Mouse (Mus musculus) CD4-positive, CD25-positive, alpha-beta regulatory T cell, adult 2 months (primary cell): ENCODE results near the gene Olfr689.
"Not testable (repeated sequence)": the region's sequence is repeated elsewhere in the genome, so short reads cannot be mapped to it uniquely, and the experiment has no call there.

ENCODE experiments used
- DNase-seq: peaks from one replicate; pipeline ENCODE4 v3.0.0-alpha.2; 2012; ENCODE audit warnings: low read depth, low spot score

The Olfr689 gene

GRCm38 (mm10) chr7:105310865-105311264 lies at the start of gene Olfr689:
Gene Olfr689 (plus strand): TSS chr7:105311165.
- DNase-seq = no peak

GRCm38 (mm10) chr7:105272426-105272825 lies 38.5 kb upstream of the Olfr689 start:
- DNase-seq = no peak

DNA sequence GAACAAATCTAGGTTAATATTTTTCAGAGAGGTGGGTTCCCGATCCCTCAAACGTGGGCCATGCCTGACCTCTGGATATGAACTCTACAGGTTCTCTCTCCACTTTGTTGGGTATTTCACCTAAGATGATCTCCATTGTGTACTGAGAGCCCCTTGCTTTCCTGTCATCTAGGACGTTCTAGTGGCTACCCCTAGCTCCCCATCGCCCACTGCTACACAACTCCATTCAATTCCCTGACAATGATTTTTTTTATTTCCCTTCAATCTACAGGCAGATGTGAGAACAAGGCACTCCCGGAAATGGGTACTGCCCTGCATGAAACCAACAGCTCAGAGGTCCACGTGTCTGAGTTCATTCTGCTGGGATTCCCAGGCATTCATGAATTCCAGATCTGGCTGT lies 23.2 kb upstream of the Olfr689 start, which contains the start of gene Olfr688:
TSS of gene Olfr688 (plus strand) at position 301 of the 400 bp plus-strand sequence.
- DNase-seq = no peak

GRCm38 (mm10) chr7:105290051-105290450 lies 20.9 kb upstream of the Olfr689 start:
- no peak for DNase-seq

DNA sequence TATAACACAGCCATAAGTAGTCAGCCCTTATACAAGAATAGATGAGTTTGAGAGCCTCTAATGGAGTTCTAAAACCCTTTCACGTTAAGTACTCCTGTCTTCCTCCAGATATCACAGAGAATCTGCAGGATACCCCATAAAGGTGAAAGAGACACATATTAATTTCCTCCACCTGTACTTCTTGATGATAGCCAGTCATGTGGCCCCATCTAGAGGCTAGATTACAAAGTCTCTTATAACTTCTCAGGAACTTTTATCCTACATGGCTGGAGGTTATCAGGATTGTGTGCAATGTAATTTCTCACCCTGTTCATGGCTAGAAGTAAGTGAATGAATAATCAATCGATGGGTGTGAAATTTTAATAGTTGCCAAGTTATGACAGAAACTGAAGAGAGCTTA lies 14.3 kb downstream of the Olfr689 start:
- no peak for DNase-seq

GRCm38 (mm10) chr7:105334004-105334403 lies 23.0 kb downstream of the Olfr689 start, which contains the start of gene Olfr690:
Gene Olfr690 (minus strand): TSS chr7:105334104.
- no peak for DNase-seq

GRCm38 (mm10) chr7:105342170-105342569 lies 31.2 kb downstream of the Olfr689 start, which contains the start of gene Olfr691:
Gene Olfr691 (minus strand): TSS chr7:105342270.
- DNase-seq = no peak

- no peak for DNase-seq
These were observed 31.8 kb downstream of the Olfr689 start for GRCm38 (mm10) chr7:105342752-105343151.

DNA sequence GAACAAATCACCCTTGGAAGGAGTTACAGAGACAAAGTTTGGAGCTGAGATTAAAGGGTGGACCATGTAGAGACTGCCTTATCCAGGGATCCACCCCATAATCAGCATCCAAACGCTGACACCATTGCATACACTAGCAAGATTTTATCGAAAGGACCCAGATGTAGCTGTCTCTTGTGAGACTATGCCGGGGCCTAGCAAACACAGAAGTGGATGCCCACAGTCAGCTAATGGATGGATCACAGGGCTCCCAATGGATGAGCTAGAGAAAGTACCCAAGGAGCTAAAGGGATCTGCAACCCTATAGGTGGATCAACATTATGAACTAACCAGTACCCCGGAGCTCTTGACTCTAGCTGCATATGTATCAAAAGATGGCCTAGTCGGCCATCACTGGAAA lies 45.1 kb downstream of the Olfr689 start:
- not testable (repeated sequence) for DNase-seq

DNA sequence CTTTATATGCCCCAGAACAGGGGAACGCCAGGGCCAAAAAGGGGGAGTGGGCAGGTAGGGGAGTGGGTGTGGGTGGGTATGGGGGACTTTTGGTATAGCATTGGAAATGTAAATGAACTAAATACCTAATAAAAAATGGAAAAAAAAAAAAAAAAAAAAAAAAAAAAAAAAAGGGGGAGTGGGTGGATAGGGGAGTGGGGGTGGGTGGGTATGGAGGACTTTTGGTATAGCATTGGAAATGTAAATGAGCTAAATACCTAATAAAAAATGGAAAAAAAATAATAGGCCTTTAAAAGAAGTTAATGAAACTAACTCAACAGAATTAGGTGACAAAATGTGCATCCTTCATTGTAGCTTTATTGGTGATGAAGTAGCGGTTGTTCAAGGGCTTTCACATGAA lies 45.5 kb downstream of the Olfr689 start:
- DNase-seq = not testable (repeated sequence)

- DNase-seq = no peak
These were observed 50.7 kb downstream of the Olfr689 start for GRCm38 (mm10) chr7:105361713-105362112.

DNA sequence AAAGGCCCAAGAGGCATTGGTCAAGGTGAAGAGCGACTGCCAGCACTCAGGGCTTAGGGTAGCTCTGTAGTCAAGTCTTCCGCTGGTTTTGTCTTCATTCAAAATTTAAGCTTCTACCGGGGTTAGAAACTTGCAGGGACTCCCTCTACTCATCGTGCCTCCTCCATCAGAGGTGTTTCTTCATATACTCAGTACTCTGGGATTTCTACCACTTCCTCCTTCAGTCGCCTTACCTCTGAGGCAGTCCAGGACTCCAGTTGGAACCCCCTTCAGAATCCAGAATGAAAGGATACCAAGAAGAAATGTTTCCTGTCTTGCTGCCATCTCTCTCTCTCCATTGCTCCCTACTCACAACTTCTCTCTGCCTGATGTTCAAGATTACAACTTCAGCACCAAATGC lies 56.3 kb downstream of the Olfr689 start:
- DNase-seq = no peak

DNA sequence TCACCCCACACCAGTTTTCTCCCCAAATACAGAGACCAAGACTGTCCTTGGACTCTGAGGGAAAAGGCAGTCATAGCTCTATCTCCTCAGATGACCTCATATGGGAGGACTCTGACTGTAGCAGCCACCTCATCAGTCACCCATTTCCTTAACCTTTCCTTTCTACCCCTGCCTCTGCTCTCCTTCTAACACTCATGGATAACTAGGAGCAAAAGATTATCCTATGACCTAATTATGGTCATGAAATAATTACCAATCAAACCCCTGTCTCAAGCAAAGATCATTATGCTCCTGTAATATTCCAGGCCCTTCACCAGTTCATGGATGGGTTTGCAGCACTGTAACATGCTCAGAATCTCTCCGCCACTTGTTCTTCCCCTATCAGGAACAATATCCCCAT lies 57.0 kb downstream of the Olfr689 start, which contains the start of gene Olfr692:
TSS of gene Olfr692 (plus strand) at position 301 of the 400 bp plus-strand sequence.
- no peak for DNase-seq

DNA sequence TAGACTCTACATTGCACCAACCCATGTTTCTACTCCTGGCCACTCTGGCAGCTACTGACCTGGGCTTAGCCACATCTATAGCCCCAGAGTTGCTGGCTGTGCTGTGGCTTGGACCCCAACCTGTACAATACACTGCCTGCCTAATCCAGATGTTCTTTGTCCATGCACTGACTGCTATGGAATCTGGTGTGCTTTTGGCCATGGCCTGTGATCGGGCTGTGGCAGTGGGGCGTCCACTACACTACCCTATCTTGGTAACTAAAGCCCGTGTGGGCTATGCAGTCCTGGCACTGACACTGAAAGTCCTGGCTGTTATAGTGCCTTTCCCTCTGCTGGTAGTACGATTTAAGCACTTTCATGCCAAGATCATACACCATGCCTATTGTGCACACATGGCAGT lies 57.6 kb downstream of the Olfr689 start:
- DNase-seq = no peak
